Mouse (Mus musculus): Measurements from ENCODE around the gene Ankub1.

DNA sequence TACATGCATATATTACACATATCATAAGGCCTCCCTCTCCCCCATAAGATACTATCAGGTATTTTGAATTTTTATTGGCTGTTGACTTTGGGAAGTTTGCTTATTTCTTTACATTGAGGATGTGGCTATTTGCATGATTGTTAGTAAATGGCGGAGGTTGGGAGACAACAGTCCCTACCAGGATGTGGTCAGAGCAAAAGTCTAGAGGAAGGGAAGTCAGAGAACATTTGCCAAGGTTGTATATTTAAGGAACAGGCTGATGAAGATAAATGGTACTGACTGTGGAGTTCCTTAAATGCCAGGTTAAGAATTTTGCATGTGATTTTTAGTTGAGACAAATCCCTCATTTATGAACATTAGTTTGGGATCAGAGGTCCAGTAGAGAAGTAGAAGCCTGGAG is 47.2 kb upstream of the Ankub1 start:
- TF ChIP-seq CTCF (IDR thresholded peaks at IDR 0.05; ENCODE audit: control insufficient read depth, insufficient read depth, low read length) (no peak), POLR2A (IDR thresholded peaks at IDR 0.05; ENCODE audit: borderline replicate concordance, control insufficient read depth, low read depth, low read length) (no peak)
